Mouse (Mus musculus) hindbrain, embryonic 10.5 days (tissue): ENCODE data around the gene Shc3. TPM values are rescaled to one million over a fixed set of nuclear protein-coding genes. Genes with fewer than 3 reads are reported as not detected.

Source experiments
- DNase-seq: peaks from one replicate; pipeline ENCODE4 v3.0.0-alpha.2; 2017; ENCODE audit warnings: low spot score
- H3K27ac ChIP-seq: fragments of 300-500 bp; sonication (generic); 2 replicates; pipeline ENCODE4 v1.5.1; 2016; ENCODE audit warnings: mild to moderate bottlenecking, moderate library complexity
- H3K27me3 ChIP-seq: fragments of 300-500 bp; sonication (generic); 2 replicates; pipeline ENCODE4 v1.6.1; 2016; ENCODE audit warnings: mild to moderate bottlenecking; ENCODE audit not compliant: poor library complexity, insufficient read depth, severe bottlenecking
- H3K36me3 ChIP-seq: fragments of 300-500 bp; sonication (generic); 2 replicates; pipeline ENCODE4 v1.6.1; 2016; ENCODE audit warnings: mild to moderate bottlenecking, moderate library complexity
- H3K4me1 ChIP-seq: fragments of 300-500 bp; sonication (generic); replicated peaks from 2 replicates; pipeline ENCODE4 v1.6.1; 2016; ENCODE audit warnings: mild to moderate bottlenecking
- H3K4me3 ChIP-seq: fragments of 300-500 bp; sonication (generic); 2 replicates; pipeline ENCODE4 v1.5.1; 2016; ENCODE audit warnings: mild to moderate bottlenecking, moderate library complexity
- H3K9me3 ChIP-seq: fragments of 300-500 bp; sonication (generic); 2 replicates; pipeline ENCODE4 v1.6.1; 2016; ENCODE audit warnings: mild to moderate bottlenecking, moderate library complexity
- WGBS: fragments of 180-500 bp; shearing (Covaris S2); methylation state at CpG from one replicate; pipeline ENCODE4 v1.1.7; 2016; 5-methylcytosine and 5-hydroxymethylcytosine counted together
- polyA plus RNA-seq: library from polyadenylated mRNA; unstranded; fragments of >200 nt; fragmentation: Nextera tagmentation; extraction: Ambion mirVana; gene quantifications from 2 replicates; pipeline ENCODE4 v1.2.1, GENCODE M21; 2016

Shc3 gene
- 1.9 and 3.2 TPM in 2 replicates for polyA plus RNA-seq

GRCm38 (mm10) chr13:51568911-51569684 is at the start of gene Shc3:
Gene Shc3 (minus strand): TSS chr13:51569419.
- Histone ChIP-seq H3K9me3 (no peaks in the 10 kb centered on the region), H3K27ac (peak within 1 kb of the TSS; percentile 93), H3K4me3 (peak within 1 kb of the TSS; percentile 72), H3K4me1 (peaks cover 63% of the 10 kb centered on the region), H3K27me3 (peaks cover 80% of the 10 kb centered on the region), H3K36me3 (no peaks in the 10 kb centered on the region)
- DNase-seq: peak; percentile 88
- WGBS: under 1% methylated on average over 36 of the region's 36 CpGs

DNA sequence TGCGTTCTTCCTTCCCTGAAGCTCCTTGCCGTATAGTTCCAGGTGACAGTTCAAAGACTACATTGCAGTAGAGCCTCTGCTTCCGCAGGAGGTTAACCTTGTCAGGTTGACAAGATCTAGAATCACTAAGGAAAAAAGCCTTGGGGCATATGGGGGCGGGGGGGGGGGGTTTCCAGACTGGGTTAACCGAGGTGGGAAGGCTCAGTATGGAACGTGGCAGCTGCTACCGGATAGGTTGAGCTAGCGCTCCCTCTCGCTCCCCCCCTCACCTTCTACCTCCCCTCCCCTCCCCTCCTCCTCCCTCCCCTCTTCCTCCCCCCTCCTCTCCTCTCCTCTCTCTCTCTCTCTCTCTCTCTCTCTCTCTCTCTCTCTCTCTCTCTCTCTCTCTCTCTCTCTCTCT is 49.4 kb upstream of the Shc3 start:
- H3K27ac ChIP-seq: no peak overlapping the region
- H3K9me3 ChIP-seq: no peaks in the 10 kb centered on the region
- peaks cover 26% of the 10 kb centered on the region for H3K4me1 ChIP-seq
- H3K36me3 ChIP-seq: no peaks in the 10 kb centered on the region
- H3K27me3 ChIP-seq: no peaks in the 10 kb centered on the region
- H3K4me3 ChIP-seq: 0 out of 2 replicates have a peak overlapping the region, but pooled peaks have one; percentile 13
- 11% methylated on average over 9 of the region's 9 CpGs for WGBS
- DNase-seq: peak; percentile 38

DNA sequence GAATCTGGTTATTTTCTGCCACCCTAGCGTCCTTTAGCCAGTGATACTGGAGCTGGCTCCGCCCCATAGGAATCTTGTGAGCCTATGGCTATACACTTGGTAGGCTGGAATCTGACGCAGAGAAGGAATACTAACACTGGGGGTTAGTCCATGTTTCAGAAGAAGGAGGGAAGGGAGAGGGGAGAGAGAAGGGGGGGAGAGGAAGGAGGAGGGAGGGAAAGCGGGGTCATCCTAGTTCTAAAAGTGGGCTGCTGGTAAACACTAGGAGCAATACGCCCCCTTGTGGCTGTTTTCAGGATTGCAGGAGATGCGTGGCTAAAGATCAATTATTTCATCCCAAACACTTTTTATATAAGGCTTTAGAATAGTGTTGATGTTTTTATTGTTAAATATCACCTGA is 48.6 kb upstream of the Shc3 start:
- no peaks in the 10 kb centered on the region for H3K9me3 ChIP-seq
- no peak overlapping the region for H3K27ac ChIP-seq
- peaks cover 26% of the 10 kb centered on the region for H3K4me1 ChIP-seq
- 17% methylated on average over 6 of the region's 6 CpGs for WGBS
- H3K36me3 ChIP-seq: no peaks in the 10 kb centered on the region
- DNase-seq: peak; percentile 83
- H3K27me3 ChIP-seq: no peaks in the 10 kb centered on the region
- H3K4me3 ChIP-seq: peak overlapping the region; percentile 23; the same call in 1 of the 2 replicates

- Histone ChIP-seq H3K4me3 (no peak overlapping the region), H3K4me1 (peaks cover 26% of the 10 kb centered on the region), H3K27ac (no peak overlapping the region), H3K9me3 (no peaks in the 10 kb centered on the region), H3K36me3 (no peaks in the 10 kb centered on the region), H3K27me3 (no peaks in the 10 kb centered on the region)
- 59% methylated on average over 1 of the region's 1 CpGs for WGBS
- DNase-seq: no peak
These were observed 48.1 kb upstream of the Shc3 start for GRCm38 (mm10) chr13:51617306-51617705.

GRCm38 (mm10) chr13:51616417-51617044 is 47.3 kb upstream of the Shc3 start:
- H3K36me3 ChIP-seq: no peaks in the 10 kb centered on the region
- WGBS: 6% methylated on average over 12 of the region's 12 CpGs
- H3K9me3 ChIP-seq: no peaks in the 10 kb centered on the region
- H3K27me3 ChIP-seq: no peaks in the 10 kb centered on the region
- no peak overlapping the region for H3K4me3 ChIP-seq
- DNase-seq: peak; percentile 11
- H3K4me1 ChIP-seq: peaks cover 27% of the 10 kb centered on the region
- H3K27ac ChIP-seq: peak overlapping the region; percentile 59

DNA sequence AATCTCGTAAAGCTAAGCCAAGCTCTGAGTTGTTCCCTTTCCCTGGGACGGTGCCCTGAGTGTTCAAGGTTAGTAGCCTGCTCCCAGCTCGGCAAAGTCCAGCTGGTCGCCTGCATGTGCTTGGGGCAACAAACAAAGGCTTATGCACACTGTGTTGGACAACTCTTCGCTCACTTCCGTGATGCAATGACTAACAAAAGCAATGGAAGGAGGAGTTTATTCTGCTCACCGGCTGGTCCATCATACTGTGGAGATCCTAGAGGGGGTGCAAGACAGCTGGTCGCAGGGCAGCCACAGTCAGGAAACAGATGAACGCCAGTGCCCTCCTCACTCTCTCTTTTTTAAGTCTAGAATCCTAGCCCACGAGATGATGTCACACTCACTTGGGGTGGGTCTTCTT is 46.6 kb upstream of the Shc3 start:
- Histone ChIP-seq H3K27me3 (no peaks in the 10 kb centered on the region), H3K9me3 (no peaks in the 10 kb centered on the region), H3K4me3 (no peak overlapping the region), H3K4me1 (peaks cover 33% of the 10 kb centered on the region), H3K27ac (no peak overlapping the region), H3K36me3 (no peaks in the 10 kb centered on the region)
- 59% methylated on average over 10 of the region's 10 CpGs for WGBS
- no peak for DNase-seq

GRCm38 (mm10) chr13:51611500-51611899 is 42.3 kb upstream of the Shc3 start:
- WGBS: 55% methylated on average over 5 of the region's 5 CpGs
- no peaks in the 10 kb centered on the region for H3K9me3 ChIP-seq
- H3K27ac ChIP-seq: no peak overlapping the region
- no peaks in the 10 kb centered on the region for H3K36me3 ChIP-seq
- H3K4me3 ChIP-seq: no peak overlapping the region
- DNase-seq: no peak
- H3K4me1 ChIP-seq: peaks cover 16% of the 10 kb centered on the region
- no peaks in the 10 kb centered on the region for H3K27me3 ChIP-seq

DNA sequence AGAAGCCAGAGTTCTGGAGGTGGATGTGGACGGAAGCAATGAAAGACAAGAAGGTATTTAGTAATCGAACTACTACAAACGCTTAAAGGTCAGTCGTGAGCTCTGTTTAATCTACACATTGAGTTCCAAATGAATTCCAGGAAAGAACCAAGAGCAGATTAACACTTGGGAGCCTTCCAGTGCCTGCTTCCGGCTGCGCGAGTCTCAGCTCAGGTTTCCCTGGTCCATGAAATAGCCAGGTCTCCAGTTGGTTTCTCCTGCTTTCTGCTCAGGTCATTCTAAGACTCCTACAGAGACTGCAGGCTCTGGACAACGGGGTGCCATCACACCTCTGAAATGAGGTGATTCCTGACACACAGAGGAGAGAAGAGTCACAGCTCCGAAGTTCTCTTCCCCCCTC is 41.8 kb upstream of the Shc3 start:
- no peaks in the 10 kb centered on the region for H3K9me3 ChIP-seq
- no peak overlapping the region for H3K4me3 ChIP-seq
- peaks cover 11% of the 10 kb centered on the region; the same call in 1 of the 2 replicates for H3K4me1 ChIP-seq
- H3K27ac ChIP-seq: no peak overlapping the region
- peak; percentile 9 for DNase-seq
- H3K36me3 ChIP-seq: no peaks in the 10 kb centered on the region
- WGBS: 31% methylated on average over 9 of the region's 9 CpGs
- H3K27me3 ChIP-seq: no peaks in the 10 kb centered on the region

- Histone ChIP-seq H3K27ac (no peak overlapping the region), H3K4me1 (peaks cover 7% of the 10 kb centered on the region)
These were observed 40.0 kb upstream of the Shc3 start for GRCm38 (mm10) chr13:51609231-51609630.

GRCm38 (mm10) chr13:51603894-51604244 is 34.6 kb upstream of the Shc3 start:
- H3K27me3 ChIP-seq: no peaks in the 10 kb centered on the region
- WGBS: 44% methylated on average over 4 of the region's 4 CpGs
- H3K9me3 ChIP-seq: no peaks in the 10 kb centered on the region
- no peaks in the 10 kb centered on the region for H3K36me3 ChIP-seq
- DNase-seq: peak; percentile 32
- H3K4me1 ChIP-seq: peaks cover 15% of the 10 kb centered on the region
- H3K4me3 ChIP-seq: no peak overlapping the region
- peak overlapping the region; percentile 62; the same call in 1 of the 2 replicates for H3K27ac ChIP-seq

More at GRCm38 (mm10) chr13:51609231-51609630, 40.0 kb upstream of the Shc3 start:
- Histone ChIP-seq H3K27me3 (no peaks in the 10 kb centered on the region), H3K9me3 (no peaks in the 10 kb centered on the region), H3K4me3 (no peak overlapping the region), H3K36me3 (no peaks in the 10 kb centered on the region)
- 91% methylated on average over 7 of the region's 7 CpGs for WGBS
- no peak for DNase-seq

GRCm38 (mm10) chr13:51603221-51603893 is 34.1 kb upstream of the Shc3 start:
- Histone ChIP-seq H3K27ac (peak overlapping the region; percentile 62), H3K4me3 (peak overlapping the region; percentile 31), H3K36me3 (no peaks in the 10 kb centered on the region), H3K4me1 (peaks cover 15% of the 10 kb centered on the region), H3K27me3 (no peaks in the 10 kb centered on the region), H3K9me3 (no peaks in the 10 kb centered on the region)
- WGBS: 39% methylated on average over 16 of the region's 16 CpGs
- peak; percentile 73 for DNase-seq

- no peaks in the 10 kb centered on the region for H3K27me3 ChIP-seq
- H3K36me3 ChIP-seq: no peaks in the 10 kb centered on the region
- peaks cover 15% of the 10 kb centered on the region for H3K4me1 ChIP-seq
- DNase-seq: no peak
- no peaks in the 10 kb centered on the region for H3K9me3 ChIP-seq
- H3K27ac ChIP-seq: peak overlapping the region; percentile 62
- 84% methylated on average over 8 of the region's 8 CpGs for WGBS
- no peak overlapping the region for H3K4me3 ChIP-seq
These were observed 33.5 kb upstream of the Shc3 start for GRCm38 (mm10) chr13:51602764-51603163.

GRCm38 (mm10) chr13:51600169-51600568 is 30.9 kb upstream of the Shc3 start:
- DNase-seq: no peak
- Histone ChIP-seq H3K9me3 (no peaks in the 10 kb centered on the region), H3K36me3 (no peaks in the 10 kb centered on the region), H3K27me3 (peaks cover 12% of the 10 kb centered on the region; the same call in 1 of the 2 replicates), H3K4me3 (no peak overlapping the region), H3K4me1 (peaks cover 20% of the 10 kb centered on the region), H3K27ac (no peak overlapping the region)
- WGBS: 89% methylated on average over 8 of the region's 8 CpGs
